Mouse (Mus musculus) gastrocnemius, adult 2 months (tissue): Measurements from ENCODE around the gene Nexn. TPM values are rescaled to one million over a fixed set of nuclear protein-coding genes. Genes with fewer than 3 reads are reported as not detected.

Source experiments
- DNase-seq: peaks from one replicate; pipeline ENCODE4 v3.0.0; 2022
- H3K27ac ChIP-seq: fragments of 200-600 bp; 2 replicates; pipeline ENCODE4 v1.8.1; 2022; ENCODE audit warnings: mild to moderate bottlenecking
- H3K4me3 ChIP-seq: fragments of 200-600 bp; 2 replicates; pipeline ENCODE4 v1.8.1; 2022; ENCODE audit warnings: mild to moderate bottlenecking, moderate library complexity
- CTCF ChIP-seq: fragments of 200-600 bp; IDR thresholded peaks from 2 replicates; pipeline ENCODE4 v1.8.1; 2022; ENCODE audit warnings: antibody characterized with exemption, mild to moderate bottlenecking, moderate library complexity
- intact Hi-C: fragments of 180-260 bp; cut with DNase I; formaldehyde crosslinking; loops from one replicate; pipeline ENCODE4 v1.15.1; 2025
- total RNA-seq, 2 experiments: library from RNA; stranded (reverse); gene quantifications; 2 replicates each; pipeline ENCODE4 v1.2.3; 2021

The Nexn gene
- total RNA-seq, 2 experiments from 2014 or later: 349 to 495 TPM

DNA sequence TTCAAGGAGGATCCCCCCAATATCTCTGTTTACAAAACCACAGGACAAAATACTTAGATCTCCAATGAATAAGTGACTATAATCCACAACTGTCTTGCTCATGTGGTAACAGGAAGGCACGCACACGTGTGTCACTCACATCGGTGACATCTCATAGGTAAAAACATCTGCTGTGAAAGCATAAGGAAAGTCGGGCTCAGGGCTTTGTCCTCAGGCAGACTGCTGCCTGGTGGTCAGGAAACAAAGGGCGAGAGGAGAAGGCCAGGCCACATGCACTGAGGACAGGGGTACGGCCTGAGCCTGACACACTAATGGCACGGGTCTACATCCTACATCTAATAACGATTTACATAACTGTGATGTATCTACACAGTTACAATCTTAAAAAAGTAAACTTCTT is 8.9 kb upstream of the Nexn start:
- no peak for DNase-seq
- intact Hi-C loops: no loop called here
- H3K4me3 ChIP-seq: no peak overlapping the region
- no peak overlapping the region for H3K27ac ChIP-seq
- no peak for TF ChIP-seq CTCF

DNA sequence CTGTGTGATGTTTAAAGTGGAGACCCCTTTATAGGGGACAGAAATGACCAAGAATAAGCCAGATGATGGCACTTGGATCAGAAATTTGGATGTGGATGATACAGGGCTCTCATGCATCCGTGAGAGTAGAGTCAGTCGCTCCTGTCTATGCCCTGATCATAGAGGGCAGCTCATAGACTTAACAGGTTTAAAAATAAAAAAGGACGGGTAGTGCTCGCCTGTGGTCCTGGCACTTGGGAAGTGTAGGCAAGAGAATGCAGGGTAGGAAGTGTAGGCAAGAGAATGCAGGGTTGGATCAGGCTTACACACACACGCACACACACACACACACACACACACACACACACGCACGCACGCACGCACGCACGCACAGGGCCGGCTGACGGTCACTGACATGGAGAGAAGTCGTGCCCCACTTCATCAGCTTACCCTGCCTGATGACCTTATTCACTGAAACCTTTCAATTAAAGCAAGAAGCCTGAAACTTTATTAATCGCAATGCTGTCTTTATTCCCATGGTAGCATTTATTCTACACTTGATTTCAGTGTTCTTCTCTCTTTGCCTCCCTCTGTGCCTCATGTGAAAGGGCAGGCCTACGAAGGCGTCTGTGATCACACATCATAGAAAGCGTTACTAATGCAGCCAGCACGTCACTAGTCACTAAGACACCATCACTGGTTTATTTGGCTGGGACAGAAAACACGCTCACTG is 7.0 kb upstream of the Nexn start:
- H3K27ac ChIP-seq: no peak overlapping the region

DNA sequence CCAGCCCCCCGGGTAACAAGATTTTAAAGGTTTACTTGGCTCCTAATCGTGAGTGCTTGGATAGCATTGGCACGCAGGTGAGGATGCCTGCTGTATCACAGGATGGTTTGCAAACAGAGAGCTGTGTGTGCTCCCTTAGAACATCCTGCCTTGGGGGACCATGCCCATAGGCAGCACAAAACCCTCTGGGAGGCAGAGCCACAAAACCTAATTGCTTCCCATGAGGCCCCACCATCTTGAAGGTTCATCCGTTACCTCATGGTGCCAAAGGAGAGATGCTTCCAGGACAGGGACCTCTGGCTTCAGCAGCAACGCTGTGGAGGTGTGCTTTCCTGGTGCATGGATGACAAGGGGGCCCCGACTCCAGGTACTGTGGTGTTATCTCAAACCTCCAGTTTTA is 5.7 kb upstream of the Nexn start:
- TF ChIP-seq CTCF: no peak
- Histone ChIP-seq H3K27ac (no peak overlapping the region), H3K4me3 (no peak overlapping the region)
- intact Hi-C loops: no loop called here
- DNase-seq: no peak

More for the DNA sequence above, 7.0 kb upstream of the Nexn start:
- no peak for TF ChIP-seq CTCF
- no peak for DNase-seq
- intact Hi-C loops: no loop called here
- H3K4me3 ChIP-seq: no peak overlapping the region

GRCm38 (mm10) chr3:152271071-152271710 is 5.0 kb upstream of the Nexn start:
- Histone ChIP-seq H3K27ac (no peak overlapping the region), H3K4me3 (no peak overlapping the region)
- intact Hi-C loops: no loop called here
- no peak for TF ChIP-seq CTCF
- no peak for DNase-seq

- no peak for TF ChIP-seq CTCF
These were observed 1.9 kb upstream of the Nexn start for GRCm38 (mm10) chr3:152268099-152268498.

GRCm38 (mm10) chr3:152265351-152266035 is 657 bp downstream of the Nexn start:
- peak overlapping the region; percentile 94 for H3K4me3 ChIP-seq
- H3K27ac ChIP-seq: peak overlapping the region; percentile 96
- no peak for TF ChIP-seq CTCF
- intact Hi-C loops: loop anchor here (1.0 kb wide), 1 partner anchor 43 kb away; no protein-coding TSS in a partner anchor
- DNase-seq: peak; percentile 94

More at GRCm38 (mm10) chr3:152268099-152268498, 1.9 kb upstream of the Nexn start:
- Histone ChIP-seq H3K4me3 (no peak overlapping the region), H3K27ac (no peak overlapping the region)
- no peak for DNase-seq
- intact Hi-C loops: no loop called here

DNA sequence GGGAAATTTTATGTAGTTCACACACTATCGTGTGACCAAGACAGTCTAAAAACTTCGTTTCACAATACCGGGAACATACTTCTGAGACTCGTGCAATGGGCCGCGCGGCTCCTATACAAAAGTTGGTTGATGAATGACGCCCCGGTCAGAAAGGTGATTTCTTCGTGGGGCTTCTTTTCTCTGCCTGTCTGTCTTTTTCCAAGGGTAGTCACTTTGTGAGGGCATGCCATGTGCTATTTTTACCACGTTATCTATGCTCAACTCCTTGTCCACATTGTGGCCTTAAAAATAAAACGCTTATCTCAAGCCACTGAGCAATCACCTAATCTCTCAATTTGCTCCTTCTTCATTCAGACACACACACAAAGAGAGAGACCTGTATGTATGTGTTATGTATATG is 1.3 kb downstream of the Nexn start:
- DNase-seq: no peak
- intact Hi-C loops: loop anchor here (1.0 kb wide), 1 partner anchor 43 kb away; no protein-coding TSS in a partner anchor
- TF ChIP-seq CTCF: no peak
- Histone ChIP-seq H3K27ac (peak overlapping the region; percentile 96), H3K4me3 (peak overlapping the region; percentile 94)

GRCm38 (mm10) chr3:152264374-152264773 is 1.8 kb downstream of the Nexn start:
- TF ChIP-seq CTCF: no peak
- peak overlapping the region; percentile 96 for H3K27ac ChIP-seq

DNA sequence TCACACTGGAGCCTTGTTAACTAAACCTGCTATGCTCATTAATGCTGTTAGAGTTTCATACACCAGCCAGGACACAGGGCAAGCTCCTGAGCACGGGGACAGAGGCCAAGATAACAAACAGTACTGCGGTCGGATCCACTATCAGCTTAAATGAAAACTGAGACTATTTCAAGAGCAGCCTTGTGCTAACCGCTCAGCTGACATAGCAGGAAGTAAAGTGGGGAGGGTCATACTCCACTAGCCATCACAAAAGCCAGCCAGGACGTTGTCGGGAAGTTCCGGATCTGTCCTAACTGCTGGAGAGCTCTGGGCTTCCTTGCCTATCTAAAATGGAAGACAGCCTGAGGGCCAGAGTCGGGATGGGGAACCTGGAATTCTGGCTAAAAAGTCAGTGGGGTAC is 4.2 kb downstream of the Nexn start:
- TF ChIP-seq CTCF: no peak
- peak overlapping the region; percentile 96 for H3K27ac ChIP-seq
- no peak for DNase-seq
- peak overlapping the region; percentile 94 for H3K4me3 ChIP-seq
- intact Hi-C loops: no loop called here

More at GRCm38 (mm10) chr3:152264374-152264773, 1.8 kb downstream of the Nexn start:
- intact Hi-C loops: no loop called here
- peak; percentile 55 for DNase-seq
- H3K4me3 ChIP-seq: peak overlapping the region; percentile 94

DNA sequence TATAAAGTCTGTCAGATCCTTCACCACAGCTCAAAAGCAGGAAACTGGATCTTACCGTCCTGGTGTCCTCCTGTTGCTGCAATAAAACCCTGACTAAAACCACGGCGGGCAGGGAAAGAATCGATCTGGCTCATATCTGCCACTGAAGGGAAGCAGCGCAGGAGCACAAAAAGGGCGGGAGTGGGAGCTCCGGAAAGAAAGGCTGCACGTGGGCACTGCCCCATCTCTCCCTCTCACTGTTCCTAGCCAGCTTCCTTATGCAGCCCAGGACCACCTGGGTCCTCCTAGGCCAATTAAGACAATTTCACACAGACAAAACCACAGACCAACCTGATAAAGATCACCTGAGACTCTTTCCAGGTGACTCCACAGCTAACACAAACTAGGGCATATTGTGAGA is 4.7 kb downstream of the Nexn start:
- Histone ChIP-seq H3K4me3 (peak overlapping the region; percentile 94), H3K27ac (peak overlapping the region; percentile 96)
- DNase-seq: no peak
- TF ChIP-seq CTCF: no peak
- intact Hi-C loops: no loop called here

DNA sequence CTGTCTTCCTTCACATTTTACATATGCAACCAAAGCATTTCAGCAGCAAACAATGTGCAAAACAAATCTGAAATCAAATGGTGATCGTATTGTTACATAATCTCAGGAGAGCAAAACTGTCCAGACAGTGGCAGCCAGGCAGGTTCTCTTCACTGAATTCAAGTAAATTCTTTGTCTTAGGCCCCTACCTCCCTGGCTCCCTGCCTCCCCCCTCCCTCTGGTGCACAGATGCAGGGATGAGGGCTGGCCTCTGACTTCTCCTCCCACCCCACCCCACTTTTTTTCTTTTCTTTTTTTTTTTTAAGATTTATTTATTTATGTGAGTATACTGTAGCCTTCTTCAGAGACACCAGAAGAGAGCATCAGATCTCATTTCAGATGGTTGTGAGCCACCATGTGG is 5.8 kb downstream of the Nexn start:
- intact Hi-C loops: no loop called here
- Histone ChIP-seq H3K4me3 (peak overlapping the region; percentile 94), H3K27ac (peak overlapping the region; percentile 96)
- no peak for DNase-seq
- TF ChIP-seq CTCF: no peak

DNA sequence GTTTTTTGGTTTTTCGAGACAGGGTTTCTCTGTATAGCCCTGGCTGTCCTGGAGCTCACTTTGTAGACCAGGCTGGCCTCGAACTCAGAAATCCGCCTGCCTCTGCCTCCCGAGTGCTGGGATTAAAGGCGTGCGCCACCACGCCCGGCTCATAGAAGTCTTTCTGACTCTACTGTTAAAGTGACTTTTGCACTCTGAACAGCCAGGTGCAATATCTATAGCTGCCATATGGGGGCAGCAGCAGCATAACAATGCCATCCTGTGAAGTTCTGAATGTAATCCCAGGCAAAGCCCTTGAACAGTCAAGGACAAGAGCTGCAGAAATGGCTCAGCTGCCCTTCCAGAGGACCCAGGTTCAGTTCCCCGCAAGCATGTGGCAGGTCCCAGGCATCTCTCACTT is 6.7 kb downstream of the Nexn start:
- intact Hi-C loops: loop anchor here (1.0 kb wide), 1 partner anchor 56 kb away; no protein-coding TSS in a partner anchor
- DNase-seq: peak; percentile 84
- TF ChIP-seq CTCF: peak; percentile 83
- peak overlapping the region; percentile 94; the same call in 1 of the 2 replicates for H3K4me3 ChIP-seq
- peak overlapping the region; percentile 96 for H3K27ac ChIP-seq

GRCm38 (mm10) chr3:152257528-152257927 is 8.6 kb downstream of the Nexn start:
- TF ChIP-seq CTCF: no peak
- Histone ChIP-seq H3K4me3 (no peak overlapping the region; the same call in 1 of the 2 replicates), H3K27ac (peak overlapping the region; percentile 39; the same call in 1 of the 2 replicates)
- intact Hi-C loops: no loop called here
- DNase-seq: no peak
